Mouse (Mus musculus) bone marrow, adult 2 months (tissue): ENCODE measurements around the gene Dnase2b. TPM values are rescaled to one million over a fixed set of nuclear protein-coding genes. Genes with fewer than 3 reads are reported as not detected.

Experiments used
- H3K27ac ChIP-seq: fragments of 200-500 bp; 2 replicates; pipeline ENCODE4 v1.5.1; 2012; ENCODE audit warnings: low read depth, mild to moderate bottlenecking, control low read depth, inconsistent platforms, low read length; ENCODE audit not compliant: control insufficient read depth, poor library complexity, insufficient read depth
- H3K4me1 ChIP-seq: fragments of 200-500 bp; 2 replicates; pipeline ENCODE4 v1.6.1; 2011; ENCODE audit warnings: low read length; ENCODE audit not compliant: control insufficient read depth, insufficient read depth
- H3K4me3 ChIP-seq: fragments of 200-500 bp; replicated peaks from 2 replicates; pipeline ENCODE3; 2011; ENCODE audit warnings: mild to moderate bottlenecking, low read depth, low read length, control low read depth; ENCODE audit not compliant: control insufficient read depth
- CTCF ChIP-seq: fragments of 200-500 bp; IDR thresholded peaks from 2 replicates; pipeline ENCODE4 v1.5.1; 2011; ENCODE audit warnings: low read length, control low read depth; ENCODE audit not compliant: control insufficient read depth, insufficient read depth
- POLR2A ChIP-seq: fragments of 200-500 bp; IDR thresholded peaks from 2 replicates; pipeline ENCODE4 v1.6.1; 2011; ENCODE audit warnings: low read depth, mild to moderate bottlenecking, control low read depth, low read length, borderline replicate concordance; ENCODE audit not compliant: control insufficient read depth
- WGBS: fragments of 180-500 bp; shearing (Covaris S2); methylation state at CpG from one replicate; pipeline ENCODE4 v1.1.7; 2018; 5-methylcytosine and 5-hydroxymethylcytosine counted together
- polyA plus RNA-seq: library from polyadenylated mRNA; stranded (reverse); fragments of >200 nt; gene quantifications from 2 replicates; pipeline ENCODE4 v1.2.4, GENCODE M21; 2011; ENCODE audit warnings: low replicate concordance; ENCODE audit not compliant: missing spikeins, insufficient read depth, insufficient read length

The Dnase2b gene
- polyA plus RNA-seq, 1 experiment = not detected

DNA sequence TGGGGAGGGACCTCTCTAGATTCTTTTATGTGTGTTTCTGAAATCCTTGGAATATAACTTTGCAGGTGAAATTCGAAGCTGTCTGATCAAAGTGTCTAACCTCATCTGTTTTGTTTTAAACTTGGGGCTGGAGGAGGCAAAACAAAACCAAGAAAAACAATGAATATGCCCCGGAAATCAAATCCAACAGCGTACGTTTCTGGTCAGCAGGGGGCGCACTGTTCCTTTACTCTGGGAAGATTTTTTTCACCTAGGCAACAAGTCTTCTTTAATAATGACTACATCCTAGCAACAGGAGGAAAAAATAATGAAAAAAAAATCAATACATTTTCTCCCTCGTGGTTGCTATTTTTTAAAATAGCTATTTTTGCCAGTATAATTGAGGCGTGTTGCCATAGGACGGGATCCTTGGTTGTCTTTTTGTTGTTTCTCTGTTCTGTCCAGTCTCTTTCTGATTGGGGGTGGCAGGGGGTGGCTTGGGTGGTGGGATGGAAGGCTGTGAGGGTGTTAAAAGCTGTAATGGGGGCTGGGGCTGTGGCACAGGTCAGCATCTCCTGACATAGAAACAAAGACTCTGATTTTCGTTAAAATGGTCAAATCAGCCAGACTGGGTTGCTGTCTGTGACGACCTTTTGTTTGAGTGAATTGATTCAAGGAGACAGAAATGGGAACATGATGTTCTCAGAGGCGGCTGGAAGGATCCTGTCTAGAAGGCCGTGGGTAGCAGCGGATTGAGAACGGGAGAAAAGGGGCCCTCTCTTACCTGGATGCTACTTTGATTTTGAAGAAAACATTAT lies 50.9 kb downstream of the Dnase2b start:
- H3K4me1 ChIP-seq = no peaks in the 10 kb centered on the region
- 40% methylated on average over 14 of the region's 14 CpGs for WGBS
- no peak for TF ChIP-seq POLR2A
- peak; percentile 49 for TF ChIP-seq CTCF
- no peak overlapping the region for H3K4me3 ChIP-seq
- no peak overlapping the region for H3K27ac ChIP-seq

DNA sequence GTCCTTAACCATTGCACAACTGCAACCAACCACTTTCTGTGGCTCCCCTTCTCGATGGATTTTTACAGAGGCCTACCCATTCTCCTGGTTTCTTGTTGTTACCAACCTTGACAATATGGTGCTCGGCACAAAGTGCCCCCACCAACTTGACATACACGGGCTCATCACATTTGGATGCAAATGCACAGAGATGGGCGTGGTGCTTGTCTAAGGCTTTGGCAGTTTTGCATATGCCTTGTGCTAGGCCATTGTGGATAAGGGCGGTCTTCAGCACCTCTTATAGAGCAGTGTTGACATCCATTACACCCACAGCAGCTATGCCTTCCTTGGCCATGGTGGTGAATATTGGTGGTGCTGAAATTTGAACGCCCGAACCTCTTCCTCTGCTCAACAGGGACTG lies 52.5 kb downstream of the Dnase2b start:
- Histone ChIP-seq H3K4me3 (no peak overlapping the region), H3K27ac (no peak overlapping the region), H3K4me1 (no peaks in the 10 kb centered on the region)
- TF ChIP-seq CTCF (no peak), POLR2A (no peak)
- WGBS = 72% methylated on average over 7 of the region's 7 CpGs

DNA sequence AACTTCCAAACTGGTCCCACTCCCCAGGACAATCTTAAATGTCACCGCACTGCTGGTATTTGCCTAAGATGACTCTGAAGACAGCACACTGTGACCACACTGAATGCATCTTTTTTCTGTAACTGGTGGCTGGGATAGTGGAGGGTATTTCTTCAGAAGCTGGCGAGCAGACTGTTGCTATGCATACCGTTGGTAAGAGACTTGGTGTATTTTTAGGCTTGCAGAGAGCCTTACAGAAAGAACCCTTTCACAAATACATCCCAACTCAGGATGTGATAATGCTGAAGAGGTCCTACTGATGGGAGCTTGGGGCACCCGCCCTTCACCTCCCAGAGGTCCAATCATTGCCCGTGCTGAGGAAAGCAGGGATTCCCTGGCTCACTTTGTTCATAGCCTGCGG lies 57.9 kb downstream of the Dnase2b start:
- H3K4me1 ChIP-seq = no peaks in the 10 kb centered on the region
- 84% methylated on average over 6 of the region's 6 CpGs for WGBS
- H3K27ac ChIP-seq = no peak overlapping the region
- TF ChIP-seq CTCF = no peak
- no peak for TF ChIP-seq POLR2A
- no peak overlapping the region for H3K4me3 ChIP-seq

DNA sequence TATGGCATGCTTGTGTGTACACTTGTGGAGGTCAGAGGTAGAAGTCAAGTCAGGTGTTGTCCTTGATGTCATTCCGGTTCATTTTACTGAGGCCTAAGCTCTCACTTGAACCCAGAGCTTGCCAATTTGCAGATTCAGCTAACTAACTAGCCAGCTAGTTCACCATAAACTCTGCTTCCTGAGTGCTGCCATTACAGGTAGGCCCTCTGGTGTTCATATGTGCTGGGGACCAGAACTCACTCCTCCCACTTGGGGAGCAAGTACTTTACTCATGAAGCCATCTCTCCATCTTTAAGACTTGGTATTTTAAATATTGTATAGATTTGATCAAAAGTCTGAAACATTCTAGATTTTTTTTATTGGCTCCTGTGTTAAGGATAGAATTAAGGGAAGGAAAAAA lies 58.8 kb downstream of the Dnase2b start:
- Histone ChIP-seq H3K4me3 (no peak overlapping the region), H3K4me1 (no peaks in the 10 kb centered on the region), H3K27ac (no peak overlapping the region)
- TF ChIP-seq POLR2A = no peak
- no peak for TF ChIP-seq CTCF
- WGBS = 84% methylated on average over 1 of the region's 1 CpGs

DNA sequence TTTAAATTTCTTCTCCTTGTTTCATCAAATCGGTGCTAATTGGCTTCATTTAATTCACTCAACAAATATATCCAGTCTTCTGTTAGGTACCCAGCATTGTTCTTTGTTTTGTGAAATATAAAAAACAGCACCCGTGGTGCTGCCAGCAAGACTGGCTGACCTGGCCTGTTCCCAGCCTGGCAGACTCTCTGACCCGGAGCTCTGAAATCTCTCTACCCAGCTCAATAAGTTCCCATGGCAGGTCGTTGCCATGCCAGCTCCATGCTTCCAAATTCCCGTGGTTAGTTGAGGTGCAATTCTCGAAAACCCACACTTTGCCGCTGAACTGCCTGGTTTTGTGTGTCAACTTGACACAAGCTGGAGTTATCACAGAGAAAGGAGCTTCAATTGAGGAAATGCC lies 60.6 kb downstream of the Dnase2b start:
- WGBS = 80% methylated on average over 7 of the region's 7 CpGs
- H3K4me1 ChIP-seq = no peaks in the 10 kb centered on the region
- H3K4me3 ChIP-seq = no peak overlapping the region
- no peak overlapping the region for H3K27ac ChIP-seq
- TF ChIP-seq CTCF (no peak), POLR2A (no peak)

DNA sequence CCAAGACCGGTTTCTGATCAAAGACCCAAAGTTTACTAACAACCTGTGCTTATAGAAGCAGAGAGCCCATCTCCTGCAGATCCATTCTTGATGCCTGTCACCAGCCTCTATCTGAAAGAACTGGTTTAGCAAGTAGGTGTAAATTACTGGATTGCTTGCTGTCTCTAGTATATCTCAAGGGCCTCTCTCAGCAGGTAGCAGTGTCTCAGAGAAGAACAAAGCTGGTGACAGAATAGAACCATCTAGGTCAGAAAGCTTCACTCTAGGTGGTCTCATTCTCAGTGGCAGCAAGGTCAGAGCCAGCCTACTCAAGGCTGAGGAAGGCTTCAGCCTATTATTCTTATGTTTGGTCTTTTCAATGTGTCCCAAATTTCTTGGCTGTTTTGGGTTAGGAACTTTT lies 71.8 kb downstream of the Dnase2b start:
- no peaks in the 10 kb centered on the region; the same call in 1 of the 2 replicates for H3K4me1 ChIP-seq
- no peak overlapping the region for H3K27ac ChIP-seq
- no peak overlapping the region for H3K4me3 ChIP-seq
- TF ChIP-seq POLR2A = no peak
- no peak for TF ChIP-seq CTCF
- 50% methylated on average over 1 of the region's 1 CpGs for WGBS

DNA sequence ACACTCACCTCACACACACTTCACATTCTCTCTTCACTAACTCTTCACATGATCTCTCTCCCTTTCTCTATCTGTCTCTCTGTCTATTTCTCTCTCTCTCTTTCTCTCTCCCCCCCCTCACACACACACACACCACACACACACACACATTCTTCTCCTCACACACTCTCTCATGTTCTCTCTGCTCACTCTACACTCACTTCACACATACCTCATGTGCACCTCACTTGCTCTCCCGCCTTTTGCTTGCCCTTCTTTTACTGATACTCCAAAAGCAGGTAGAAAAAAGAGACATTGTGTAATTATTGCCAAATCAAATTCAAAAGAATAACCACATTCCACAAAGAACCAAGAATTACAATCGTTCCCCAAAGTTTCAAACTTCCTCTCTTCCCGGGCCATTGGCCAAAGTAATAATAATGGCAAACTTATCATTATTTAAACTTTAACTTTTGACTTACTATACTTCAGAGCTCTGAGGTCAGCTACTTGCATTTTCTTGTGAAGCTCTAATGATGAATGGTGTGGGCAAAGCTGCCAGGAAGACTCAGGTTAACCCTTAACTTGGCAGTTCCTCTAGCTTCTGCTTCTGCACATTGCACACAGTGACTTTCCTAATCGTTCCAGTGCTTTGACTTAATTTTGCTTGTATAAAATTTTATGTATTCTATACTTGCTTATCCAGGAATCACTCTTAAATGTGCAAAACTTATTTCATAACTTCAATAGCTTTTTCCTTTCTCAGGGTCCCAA lies 74.7 kb downstream of the Dnase2b start:
- 10% methylated on average over 4 of the region's 4 CpGs for WGBS
- Histone ChIP-seq H3K27ac (no peak overlapping the region), H3K4me3 (no peak overlapping the region), H3K4me1 (no peaks in the 10 kb centered on the region; the same call in 1 of the 2 replicates)
- TF ChIP-seq CTCF (no peak), POLR2A (no peak)

DNA sequence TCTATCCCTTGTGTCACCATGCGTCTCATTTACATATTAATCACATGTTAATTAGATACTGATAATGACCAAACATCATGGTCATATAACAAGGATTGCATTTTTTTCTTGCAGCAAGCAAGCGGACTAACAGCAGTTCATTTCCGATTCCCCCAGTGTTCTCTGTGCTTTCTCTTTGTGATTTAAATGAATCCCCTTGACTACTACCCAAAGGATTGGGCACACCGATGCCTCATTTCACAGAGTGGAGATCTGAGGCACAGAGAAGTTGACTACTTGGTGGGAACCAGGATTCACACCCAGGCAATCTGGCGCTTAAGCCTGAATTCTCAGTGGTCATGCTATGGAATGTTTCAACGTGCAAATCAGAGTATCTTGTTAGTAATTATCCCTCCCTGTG lies 80.4 kb downstream of the Dnase2b start:
- H3K27ac ChIP-seq = no peak overlapping the region
- no peak overlapping the region for H3K4me3 ChIP-seq
- 81% methylated on average over 6 of the region's 6 CpGs for WGBS
- no peak for TF ChIP-seq POLR2A
- no peak for TF ChIP-seq CTCF
- H3K4me1 ChIP-seq = no peaks in the 10 kb centered on the region

Other genes with a start within 250 kb of the Dnase2b start
- gene Ssx2ip, start 211.0 kb downstream of the Dnase2b start, polyA plus RNA-seq = 25.0 and 26.0 TPM in 2 replicates
- gene Ctbs, start 165.8 kb downstream of the Dnase2b start, polyA plus RNA-seq = 0.63 and 3.3 TPM in 2 replicates
- gene Spata1, start 115.8 kb downstream of the Dnase2b start, polyA plus RNA-seq = 14.4 TPM in 1 of 2 replicates, not detected in the other
- 41.2 and 87.8 TPM in 2 replicates for gene Gng5, start 115.8 kb downstream of the Dnase2b start, polyA plus RNA-seq
- gene Rpf1, start 94.2 kb downstream of the Dnase2b start, polyA plus RNA-seq = 35.1 and 55.3 TPM in 2 replicates
- 1.2 and 3.8 TPM in 2 replicates for gene Uox, start 45.2 kb downstream of the Dnase2b start, polyA plus RNA-seq
- gene 4930503B20Rik, start 35.7 kb upstream of the Dnase2b start, polyA plus RNA-seq = not detected in 2 replicates
- not detected in 2 replicates for gene Samd13, start 70.0 kb upstream of the Dnase2b start, polyA plus RNA-seq
- 6.9 and 11.9 TPM in 2 replicates for gene Prkacb, start 197.4 kb upstream of the Dnase2b start, polyA plus RNA-seq
- gene Ttll7, start 236.8 kb upstream of the Dnase2b start, polyA plus RNA-seq = 0.27 and 1.2 TPM in 2 replicates